Mouse (Mus musculus) liver, embryonic 14.5 days (tissue): Measurements from ENCODE around the gene Gm19935. TPM values are rescaled to one million over a fixed set of nuclear protein-coding genes. Genes with fewer than 3 reads are reported as not detected.

Experiments
- ATAC-seq: fragments of 200-750 bp; cut with Nextera tagmentation; 2 replicates; pipeline ENCODE4 v1.8.0; 2017; ENCODE audit warnings: moderate number of reproducible peaks, mild to moderate bottlenecking, moderate library complexity; ENCODE audit not compliant: insufficient read depth
- DNase-seq, 3 experiments: peaks; one replicate each; pipeline ENCODE4 v3.0.0-alpha.2; 2012 to 2013; ENCODE audit warnings: low read depth in 3 of 3, low spot score in 3 of 3
- H3K27ac ChIP-seq: fragments of 300-500 bp; sonication (generic); 2 replicates; pipeline ENCODE4 v1.5.1; 2014; ENCODE audit warnings: moderate library complexity, mild to moderate bottlenecking, control low read depth, inconsistent platforms
- H3K27me3 ChIP-seq: fragments of 300-500 bp; sonication (generic); 2 replicates; pipeline ENCODE4 v1.6.1; 2014; ENCODE audit warnings: mild to moderate bottlenecking, low read length, moderate library complexity; ENCODE audit not compliant: control insufficient read depth, insufficient read depth
- H3K36me3 ChIP-seq: fragments of 300-500 bp; sonication (generic); replicated peaks from 2 replicates; pipeline ENCODE4 v1.6.1; 2014; ENCODE audit warnings: low read depth; ENCODE audit not compliant: control insufficient read depth, insufficient read depth
- H3K4me1 ChIP-seq, 2 experiments: fragments of 200-500 bp in 1 of 2; fragments of 300-500 bp in 1 of 2; sonication (generic) in 1 of 2; replicated peaks; 2 replicates each; pipeline ENCODE4 v1.6.1; 2012 to 2014; ENCODE audit warnings: antibody characterized with exemption in 1 of 2, inconsistent platforms in 1 of 2, low read length in 1 of 2; ENCODE audit not compliant: control insufficient read depth in 2 of 2, insufficient read depth in 2 of 2
- H3K4me2 ChIP-seq: fragments of 300-500 bp; sonication (generic); 2 replicates; pipeline ENCODE4 v1.6.1; 2014; ENCODE audit warnings: low read depth, mild to moderate bottlenecking, control low read depth, moderate library complexity
- H3K4me3 ChIP-seq, 2 experiments: fragments of 200-500 bp in 1 of 2; fragments of 300-500 bp in 1 of 2; sonication (generic) in 1 of 2; 2 replicates each; pipeline ENCODE4 v1.5.1; 2012 to 2014; ENCODE audit warnings: low read depth in 2 of 2, low read length in 2 of 2, mild to moderate bottlenecking in 2 of 2, control low read depth in 1 of 2, inconsistent platforms in 1 of 2, moderate library complexity in 1 of 2; ENCODE audit not compliant: insufficient read depth in 1 of 2
- H3K9ac ChIP-seq: fragments of 300-500 bp; sonication (generic); replicated peaks from 2 replicates; pipeline ENCODE4 v1.6.1; 2014; ENCODE audit warnings: mild to moderate bottlenecking, control low read depth, moderate library complexity
- H3K9me3 ChIP-seq: fragments of 300-500 bp; sonication (generic); 2 replicates; pipeline ENCODE4 v1.6.1; 2016; ENCODE audit warnings: low read length, mixed read lengths; ENCODE audit not compliant: control insufficient read depth
- CTCF ChIP-seq: IDR thresholded peaks from 2 replicates; pipeline ENCODE4 v1.5.1; 2016; ENCODE audit warnings: antibody characterized with exemption, low read depth, control low read depth
- EP300 ChIP-seq: IDR thresholded peaks from 2 replicates; pipeline ENCODE4 v1.6.1; 2016; ENCODE audit warnings: antibody characterized with exemption, low read depth
- WGBS: fragments of 180-500 bp; shearing (Covaris S2); extraction: QIAGEN DNeasy Blood & Tissue Kit; methylation state at CpG from one replicate; pipeline ENCODE4 v1.1.7; 2014; ENCODE audit not compliant: insufficient replicate concordance; 5-methylcytosine and 5-hydroxymethylcytosine counted together
- microRNA-seq: library from miRNA; unstranded; fragments of <30 nt; microRNA quantifications from one replicate; pipeline ENCODE4, GENCODE M21; 2016
- polyA plus RNA-seq, 2 experiments: library from polyadenylated mRNA; depleted of rRNA in 1 of 2; stranded (reverse) in 1 of 2; unstranded in 1 of 2; fragments of >200 nt; fragmentation: Nextera tagmentation in 1 of 2; extraction: Ambion mirVana in 1 of 2; gene quantifications; 2 replicates each; pipeline versions ENCODE4 v1.2.1 to v1.2.3; 2012 to 2014

Gm19935 gene
- polyA plus RNA-seq, 2 experiments = not detected

DNA sequence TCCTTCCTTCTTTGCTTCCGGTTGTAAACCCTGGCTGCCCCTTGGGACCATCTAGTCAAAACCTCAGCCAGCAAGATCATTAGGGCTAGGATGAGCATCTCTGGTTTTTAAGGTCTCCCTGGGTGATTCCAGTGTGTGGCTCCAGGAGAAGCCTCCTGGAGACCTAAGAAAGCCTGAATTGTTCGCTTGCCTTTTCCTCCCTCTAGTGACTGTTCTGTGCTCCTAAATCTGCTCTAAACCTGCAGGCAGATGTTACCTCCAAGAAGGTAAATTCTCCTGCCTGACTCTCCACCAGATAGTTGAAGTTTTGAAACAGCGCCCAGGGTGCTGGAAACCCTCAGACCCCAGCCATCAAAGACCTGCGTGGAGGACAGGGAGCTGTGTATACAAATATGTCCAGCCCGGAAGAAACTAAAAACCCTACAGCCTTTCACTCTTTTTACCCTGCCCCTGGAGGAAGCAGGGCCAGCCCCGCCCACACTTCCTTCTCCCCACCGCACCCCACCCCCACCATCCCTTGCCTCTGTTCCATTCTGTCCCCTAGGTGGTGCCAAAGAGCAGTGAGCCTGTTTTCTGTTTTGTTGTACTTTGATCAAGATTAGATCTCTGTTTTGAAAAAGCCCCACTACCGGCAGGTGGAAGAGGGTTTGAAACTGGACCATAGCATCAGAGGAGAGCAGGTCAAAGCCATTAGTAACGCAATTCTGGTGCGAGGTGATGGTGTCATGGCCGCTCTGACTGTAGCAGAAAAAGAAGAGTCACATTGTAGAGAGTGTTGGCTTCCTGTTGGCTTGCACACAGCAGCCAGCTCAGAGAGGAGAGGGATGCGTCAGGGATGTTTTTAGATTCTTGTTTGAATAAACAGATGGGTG, 22.0 kb downstream of the Gm19935 start:
- DNase-seq (peak; percentile 11 to 26 (median 23)), ATAC-seq (peak; percentile 57)
- Histone ChIP-seq H3K9me3 (no peaks in the 10 kb centered on the region), H3K36me3 (no peaks in the 10 kb centered on the region), H3K4me3 (peak overlapping the region in 1 of 2 experiments; percentile 42; a peak in 2 of 4 replicates), H3K27me3 (no peaks in the 10 kb centered on the region), H3K4me1 (peaks cover 0 to 3% of the 10 kb centered on the region in 2 experiments; a peak in 1 of 4 replicates), H3K27ac (no peak overlapping the region), H3K9ac (no peak overlapping the region), H3K4me2 (peak overlapping the region; percentile 39)
- WGBS = 5% methylated on average over 12 of the region's 12 CpGs
- TF ChIP-seq CTCF = peak; percentile 51
- TF ChIP-seq EP300 = no peak

DNA sequence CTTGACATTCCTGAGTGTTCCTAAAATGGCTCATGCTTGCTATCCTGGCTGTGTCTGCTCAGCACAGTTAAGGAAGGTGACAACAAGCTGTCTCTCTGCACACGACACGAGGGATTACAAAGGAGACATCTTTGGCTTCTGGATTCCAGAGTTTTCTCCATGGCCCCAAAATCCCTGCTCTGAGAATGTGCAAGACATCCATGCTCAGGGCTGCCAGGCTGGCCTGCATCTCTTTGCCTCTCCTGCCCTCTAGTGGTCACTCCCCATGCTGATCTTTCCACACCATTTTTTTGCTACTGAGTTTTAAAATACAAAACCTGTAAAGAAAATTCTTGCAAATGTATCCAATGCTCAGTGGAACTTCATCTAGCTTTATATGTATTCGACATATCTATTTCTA, 23.5 kb downstream of the Gm19935 start:
- DNase-seq (peak; percentile 6 to 26 (median 7)), ATAC-seq (no peak)
- Histone ChIP-seq H3K4me3 (no peak overlapping the region), H3K36me3 (no peaks in the 10 kb centered on the region), H3K4me1 (peaks cover 0 to 3% of the 10 kb centered on the region in 2 experiments; a peak in 1 of 4 replicates), H3K9me3 (no peaks in the 10 kb centered on the region), H3K27me3 (no peaks in the 10 kb centered on the region), H3K4me2 (no peak overlapping the region), H3K9ac (no peak overlapping the region), H3K27ac (no peak overlapping the region)
- WGBS = 4% methylated on average over 3 of the region's 3 CpGs
- TF ChIP-seq EP300 (no peak), CTCF (peak; percentile 80)

DNA sequence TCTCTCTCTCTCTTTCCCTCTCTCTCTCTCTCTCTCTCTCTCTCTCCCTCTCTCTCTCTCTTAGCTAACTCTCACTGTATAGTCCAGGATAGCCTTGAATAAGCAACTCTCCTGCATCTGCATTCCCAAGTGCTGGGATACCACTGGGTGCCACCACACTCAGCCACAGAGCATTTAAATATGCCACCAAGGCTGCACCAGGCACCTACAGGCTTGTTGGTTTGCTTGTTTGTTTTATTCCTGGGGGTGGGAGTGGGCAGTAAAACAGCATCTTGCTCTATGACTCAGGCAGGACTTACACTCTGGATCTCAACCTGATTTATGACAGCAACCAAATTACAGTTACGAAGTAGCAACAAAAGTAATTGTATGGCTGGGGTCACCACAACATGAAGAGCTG, 25.6 kb downstream of the Gm19935 start:
- no peak for ATAC-seq
- Histone ChIP-seq H3K9ac (no peak overlapping the region), H3K4me2 (no peak overlapping the region), H3K9me3 (no peaks in the 10 kb centered on the region), H3K27ac (no peak overlapping the region), H3K4me1 (peaks cover 0 to 3% of the 10 kb centered on the region in 2 experiments; a peak in 1 of 4 replicates), H3K27me3 (no peaks in the 10 kb centered on the region), H3K4me3 (no peak overlapping the region), H3K36me3 (no peaks in the 10 kb centered on the region)
- 45% methylated on average over 1 of the region's 1 CpGs for WGBS
- TF ChIP-seq CTCF = no peak
- no peak for TF ChIP-seq EP300
- DNase-seq = no peak

DNA sequence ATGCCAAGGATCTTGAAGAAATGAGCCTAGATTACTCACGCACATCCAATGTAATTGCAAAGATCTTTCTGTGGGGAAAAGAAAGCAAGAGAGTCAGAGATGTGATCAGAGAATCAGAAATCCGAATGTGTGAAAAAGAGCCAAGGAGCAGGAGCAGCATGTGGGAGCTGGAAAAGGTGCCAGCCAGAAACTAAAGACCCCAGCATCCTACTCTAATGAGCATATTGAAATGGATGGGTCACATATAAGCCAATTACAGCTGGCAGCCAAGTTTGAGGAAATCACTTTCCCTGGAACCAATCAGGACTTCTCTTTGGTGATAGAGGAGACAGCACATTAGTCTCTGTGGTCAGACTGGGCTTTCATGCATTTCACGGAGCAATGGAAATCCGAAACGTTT, 47.4 kb downstream of the Gm19935 start:
- no peak overlapping the region for H3K4me3 ChIP-seq
- no peak for TF ChIP-seq EP300
- TF ChIP-seq CTCF = no peak
- WGBS = 65% methylated on average over 5 of the region's 5 CpGs

More for the DNA sequence above, 47.4 kb downstream of the Gm19935 start:
- no peak overlapping the region for H3K27ac ChIP-seq
- no peak overlapping the region for H3K4me2 ChIP-seq
- ATAC-seq (no peak), DNase-seq (no peak)
- no peak overlapping the region for H3K9ac ChIP-seq
- no peaks in the 10 kb centered on the region for H3K36me3 ChIP-seq
- no peaks in the 10 kb centered on the region for H3K27me3 ChIP-seq
- H3K9me3 ChIP-seq = no peaks in the 10 kb centered on the region
- no peaks in the 10 kb centered on the region for H3K4me1 ChIP-seq

Small RNAs within 50 kb of the gene (microRNA-seq; reads per million reads assigned to microRNA genes)
- gene Gm44382 = not detected

Other genes starting within 250 kb of the Gm19935 start
- 5.7 and 6.4 TPM in 2 replicates for gene Chd9, start 11.0 kb upstream of the Gm19935 start, polyA plus RNA-seq (2012; rRNA removed)
- 12.2 and 13.2 TPM in 2 replicates for gene Chd9, start 11.0 kb upstream of the Gm19935 start, polyA plus RNA-seq (2014; fragmentation: Nextera tagmentation; extraction: Ambion mirVana)